Mouse (Mus musculus) heart, embryonic 13.5 days (tissue): ENCODE data around the gene Axl. TPM values are rescaled to one million over a fixed set of nuclear protein-coding genes. Genes with fewer than 3 reads are reported as not detected.

ENCODE experiments used
- ATAC-seq: fragments of 200-750 bp; cut with Nextera tagmentation; 2 replicates; pipeline ENCODE4 v1.8.0; 2017; ENCODE audit warnings: moderate TSS enrichment; ENCODE audit not compliant: insufficient number of reproducible peaks, low FRiP score, low TSS enrichment; ENCODE audit errors: extremely low read depth
- H3K27ac ChIP-seq: fragments of 300-500 bp; sonication (generic); replicated peaks from 2 replicates; pipeline ENCODE4 v1.5.1; 2015; ENCODE audit warnings: moderate library complexity, mild to moderate bottlenecking, inconsistent platforms
- H3K27me3 ChIP-seq: fragments of 300-500 bp; sonication (generic); replicated peaks from 2 replicates; pipeline ENCODE4 v1.6.1; 2015; ENCODE audit warnings: mild to moderate bottlenecking, inconsistent platforms
- H3K36me3 ChIP-seq: fragments of 300-500 bp; sonication (generic); 2 replicates; pipeline ENCODE4 v1.6.1; 2015; ENCODE audit warnings: mild to moderate bottlenecking, inconsistent platforms
- H3K4me1 ChIP-seq: fragments of 300-500 bp; sonication (generic); 2 replicates; pipeline ENCODE4 v1.6.1; 2015; ENCODE audit warnings: inconsistent platforms
- H3K4me2 ChIP-seq: fragments of 300-500 bp; sonication (generic); 2 replicates; pipeline ENCODE4 v1.6.1; 2015; ENCODE audit warnings: inconsistent platforms, mild to moderate bottlenecking, moderate library complexity
- H3K4me3 ChIP-seq: fragments of 300-500 bp; sonication (generic); 2 replicates; pipeline ENCODE4 v1.5.1; 2015; ENCODE audit warnings: moderate library complexity, mild to moderate bottlenecking, inconsistent platforms
- H3K9ac ChIP-seq: fragments of 300-500 bp; sonication (generic); 2 replicates; pipeline ENCODE4 v1.6.1; 2015; ENCODE audit warnings: inconsistent platforms, mild to moderate bottlenecking, moderate library complexity
- H3K9me3 ChIP-seq: fragments of 300-500 bp; sonication (generic); 2 replicates; pipeline ENCODE4 v1.6.1; 2016; ENCODE audit warnings: inconsistent platforms
- WGBS: fragments of 180-500 bp; shearing (Covaris S2); methylation state at CpG from one replicate; pipeline ENCODE4 v1.1.7; 2015; ENCODE audit warnings: mixed read lengths; 5-methylcytosine and 5-hydroxymethylcytosine counted together
- polyA plus RNA-seq: library from polyadenylated mRNA; unstranded; fragments of >200 nt; fragmentation: Nextera tagmentation; extraction: Ambion mirVana; gene quantifications from 2 replicates; pipeline ENCODE4 v1.2.1, GENCODE M21; 2015

Axl gene
- polyA plus RNA-seq, 1 experiment from 2014 or later, result 47.3 TPM

DNA sequence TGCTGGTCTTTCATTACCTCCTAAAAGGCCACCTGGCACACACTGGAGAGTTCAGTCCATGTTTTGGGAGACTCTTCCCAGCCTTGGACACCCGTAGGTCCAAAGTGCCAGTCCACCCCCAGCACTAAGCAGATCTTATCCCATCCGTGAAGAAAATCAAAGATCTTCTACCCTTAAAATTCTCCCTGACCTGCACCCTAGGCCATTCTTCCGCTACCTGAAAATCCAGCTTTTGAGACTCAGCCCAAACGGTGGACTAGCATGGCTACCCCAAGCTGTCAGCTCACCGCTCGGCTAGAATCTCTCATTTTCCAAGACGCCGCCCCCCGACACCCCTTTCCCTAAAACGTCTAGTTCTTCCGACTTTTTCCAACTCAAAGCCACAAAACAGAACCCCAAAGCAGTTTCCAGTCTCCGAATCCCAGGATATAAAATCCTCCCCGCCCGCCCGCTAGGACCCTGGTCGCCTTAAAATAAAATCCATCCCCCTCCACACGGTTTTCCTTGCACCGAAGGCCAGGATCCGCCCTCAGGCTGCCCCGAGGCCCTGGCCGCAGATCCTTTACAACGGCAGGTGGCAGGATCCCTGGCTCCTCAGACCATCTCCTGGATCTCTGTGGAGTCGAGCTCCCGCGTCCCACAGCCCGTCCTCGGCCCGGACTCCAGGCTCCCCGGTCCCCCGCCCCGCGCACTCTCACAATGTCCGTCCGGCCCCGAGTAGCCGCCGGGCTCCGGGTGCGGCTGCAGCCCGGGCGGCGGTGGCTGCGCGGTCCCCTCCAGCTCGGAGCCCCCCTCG lies 34.7 kb downstream of the Axl start:
- peaks cover 47% of the 10 kb centered on the region for H3K36me3 ChIP-seq
- peak overlapping the region; percentile 99 for H3K4me3 ChIP-seq
- 0 out of 2 replicates have a peak, but pooled peaks have one; percentile 3 for ATAC-seq
- H3K27me3 ChIP-seq, result no peaks in the 10 kb centered on the region
- H3K27ac ChIP-seq, result peak overlapping the region; percentile 99
- H3K4me2 ChIP-seq, result peak overlapping the region; percentile 90
- WGBS, result under 1% methylated on average over 46 of the region's 46 CpGs
- peak overlapping the region; percentile 100 for H3K9ac ChIP-seq
- H3K9me3 ChIP-seq, result no peaks in the 10 kb centered on the region
- H3K4me1 ChIP-seq, result peaks cover 30% of the 10 kb centered on the region

- H3K4me1 ChIP-seq, result peaks cover 30% of the 10 kb centered on the region
- ATAC-seq, result no peak
- peak overlapping the region; percentile 100 for H3K9ac ChIP-seq
- H3K4me3 ChIP-seq, result peak overlapping the region; percentile 99
- H3K4me2 ChIP-seq, result peak overlapping the region; percentile 90
- H3K27ac ChIP-seq, result peak overlapping the region; percentile 99; the same call in 1 of the 2 replicates
- H3K27me3 ChIP-seq, result no peaks in the 10 kb centered on the region
- H3K36me3 ChIP-seq, result peaks cover 47% of the 10 kb centered on the region
- H3K9me3 ChIP-seq, result no peaks in the 10 kb centered on the region
Observed at GRCm38 (mm10) chr7:25753076-25753475, 35.4 kb downstream of the Axl start.

- H3K27me3 ChIP-seq, result no peaks in the 10 kb centered on the region
- no peak overlapping the region for H3K4me2 ChIP-seq
- peaks cover 99% of the 10 kb centered on the region for H3K36me3 ChIP-seq
- 43% methylated on average over 3 of the region's 3 CpGs for WGBS
- no peak for ATAC-seq
- peaks cover 18% of the 10 kb centered on the region for H3K4me1 ChIP-seq
- no peak overlapping the region for H3K9ac ChIP-seq
- no peaks in the 10 kb centered on the region for H3K9me3 ChIP-seq
- H3K27ac ChIP-seq, result no peak overlapping the region
- no peak overlapping the region for H3K4me3 ChIP-seq
Observed at GRCm38 (mm10) chr7:25746844-25747243, 41.7 kb downstream of the Axl start.

DNA sequence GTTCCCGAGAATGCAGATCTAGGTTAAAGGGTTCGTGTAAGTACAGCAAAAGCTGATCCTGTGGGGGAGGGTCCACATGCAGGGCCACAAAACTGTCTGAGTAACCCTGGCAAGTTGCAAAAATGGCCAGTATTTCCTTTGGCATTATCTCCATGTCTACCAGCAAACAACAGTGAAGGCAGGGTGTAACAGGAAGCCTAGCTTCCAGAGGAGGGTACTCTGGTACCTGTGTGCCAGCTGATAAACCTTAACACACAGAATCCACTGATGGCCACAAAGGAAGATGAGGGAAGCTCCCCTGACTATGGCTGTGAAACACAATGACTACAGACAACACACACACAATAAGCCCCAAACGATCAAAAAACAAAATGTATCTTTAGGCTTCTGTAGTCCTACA lies 50.2 kb downstream of the Axl start:
- WGBS, result 79% methylated on average over 3 of the region's 3 CpGs
- no peak overlapping the region for H3K4me3 ChIP-seq
- H3K9ac ChIP-seq, result no peak overlapping the region

GRCm38 (mm10) chr7:25736920-25737319 lies 51.6 kb downstream of the Axl start:
- Histone ChIP-seq H3K4me1 (no peaks in the 10 kb centered on the region), H3K9ac (no peak overlapping the region), H3K9me3 (no peaks in the 10 kb centered on the region), H3K27me3 (no peaks in the 10 kb centered on the region), H3K4me3 (no peak overlapping the region), H3K27ac (no peak overlapping the region), H3K36me3 (peaks cover 100% of the 10 kb centered on the region), H3K4me2 (no peak overlapping the region)
- ATAC-seq, result no peak
- 96% methylated on average over 2 of the region's 2 CpGs for WGBS

More for the DNA sequence above, 50.2 kb downstream of the Axl start:
- Histone ChIP-seq H3K27ac (no peak overlapping the region), H3K36me3 (peaks cover 100% of the 10 kb centered on the region), H3K27me3 (no peaks in the 10 kb centered on the region), H3K4me2 (no peak overlapping the region), H3K4me1 (no peaks in the 10 kb centered on the region), H3K9me3 (no peaks in the 10 kb centered on the region)
- ATAC-seq, result no peak

DNA sequence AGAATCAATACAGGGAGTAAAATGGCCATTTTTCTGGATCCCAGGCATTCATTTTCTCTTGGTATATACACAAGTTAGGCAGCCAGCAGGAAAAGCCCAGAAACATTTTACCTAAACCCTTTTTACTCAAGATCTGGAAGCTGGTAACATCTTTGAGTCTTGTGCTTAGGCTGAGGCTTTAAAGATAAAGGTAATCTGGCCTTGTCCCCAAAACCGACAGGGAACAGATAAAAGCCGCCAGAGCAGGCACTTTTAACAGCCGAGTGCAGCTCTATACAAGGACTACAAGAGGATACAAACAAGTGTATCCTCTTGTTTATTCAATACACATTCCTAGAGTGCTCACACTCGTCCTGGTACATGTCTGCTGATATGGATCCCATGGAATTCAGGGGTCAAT lies 53.5 kb downstream of the Axl start:
- Histone ChIP-seq H3K4me3 (no peak overlapping the region), H3K9ac (no peak overlapping the region), H3K9me3 (no peaks in the 10 kb centered on the region), H3K36me3 (peaks cover 100% of the 10 kb centered on the region), H3K27ac (no peak overlapping the region), H3K27me3 (no peaks in the 10 kb centered on the region), H3K4me1 (peaks cover 4% of the 10 kb centered on the region; the same call in 1 of the 2 replicates), H3K4me2 (no peak overlapping the region)
- ATAC-seq, result no peak
- WGBS, result 27% methylated on average over 4 of the region's 4 CpGs

GRCm38 (mm10) chr7:25731294-25732055 lies 57.0 kb downstream of the Axl start:
- no peaks in the 10 kb centered on the region for H3K9me3 ChIP-seq
- ATAC-seq, result no peak
- H3K27ac ChIP-seq, result no peak overlapping the region; the same call in 1 of the 2 replicates
- H3K4me2 ChIP-seq, result no peak overlapping the region
- H3K4me1 ChIP-seq, result peaks cover 4% of the 10 kb centered on the region; the same call in 1 of the 2 replicates
- no peaks in the 10 kb centered on the region for H3K27me3 ChIP-seq
- WGBS, result 77% methylated on average over 8 of the region's 8 CpGs
- H3K9ac ChIP-seq, result no peak overlapping the region
- H3K4me3 ChIP-seq, result no peak overlapping the region
- peaks cover 99% of the 10 kb centered on the region for H3K36me3 ChIP-seq

DNA sequence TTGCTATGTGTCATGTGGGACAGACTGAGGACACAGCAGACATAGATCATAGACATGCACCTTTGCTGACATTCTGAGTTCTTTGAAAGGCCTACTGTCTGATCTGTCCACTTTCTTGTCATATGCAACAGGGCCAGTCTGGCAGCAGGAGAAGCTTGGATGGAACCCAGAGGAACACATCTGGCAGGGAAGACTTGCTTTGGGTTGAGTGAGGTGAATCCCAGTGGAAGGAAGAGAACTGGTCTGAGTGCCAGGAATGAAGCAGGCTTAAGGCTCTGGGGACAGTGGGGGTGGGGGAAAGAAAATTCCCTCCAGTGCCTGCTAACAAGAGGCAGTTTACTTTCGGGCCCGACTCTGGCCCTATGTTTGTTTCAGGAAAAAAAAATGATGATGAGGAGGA lies 58.6 kb downstream of the Axl start:
- Histone ChIP-seq H3K9me3 (no peaks in the 10 kb centered on the region), H3K4me1 (peaks cover 4% of the 10 kb centered on the region; the same call in 1 of the 2 replicates), H3K36me3 (peaks cover 99% of the 10 kb centered on the region), H3K4me2 (no peak overlapping the region), H3K27me3 (no peaks in the 10 kb centered on the region), H3K9ac (no peak overlapping the region), H3K4me3 (no peak overlapping the region), H3K27ac (no peak overlapping the region)
- WGBS, result 94% methylated on average over 2 of the region's 2 CpGs
- no peak for ATAC-seq

GRCm38 (mm10) chr7:25729396-25729795 lies 59.1 kb downstream of the Axl start:
- no peak for ATAC-seq
- Histone ChIP-seq H3K27me3 (no peaks in the 10 kb centered on the region), H3K4me3 (no peak overlapping the region), H3K4me2 (no peak overlapping the region), H3K4me1 (peaks cover 4% of the 10 kb centered on the region; the same call in 1 of the 2 replicates), H3K36me3 (peaks cover 99% of the 10 kb centered on the region), H3K9ac (no peak overlapping the region), H3K9me3 (no peaks in the 10 kb centered on the region), H3K27ac (no peak overlapping the region)
- 39% methylated on average over 2 of the region's 2 CpGs for WGBS

DNA sequence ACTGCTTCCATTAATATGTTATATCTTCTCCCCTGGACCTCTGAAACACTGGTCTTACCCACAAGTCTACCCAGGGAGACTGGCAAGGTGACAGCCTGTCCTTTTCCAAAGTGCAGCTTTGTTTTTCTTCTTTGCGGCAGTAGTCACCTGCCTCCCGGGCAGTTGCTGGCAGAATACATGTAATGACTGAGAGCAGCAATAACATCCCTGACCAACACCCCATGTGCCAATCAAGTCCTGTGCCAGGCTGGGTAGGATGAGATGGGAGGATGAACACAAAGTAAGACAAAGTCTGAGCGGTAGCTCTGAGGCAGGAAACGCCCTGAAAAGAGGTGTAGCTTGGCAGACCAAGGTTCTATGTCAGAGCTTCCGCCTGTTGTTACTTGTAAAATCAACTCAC lies 60.7 kb downstream of the Axl start:
- WGBS, result 93% methylated on average over 5 of the region's 5 CpGs
- no peak overlapping the region for H3K4me3 ChIP-seq
- no peak overlapping the region for H3K27ac ChIP-seq
- H3K4me2 ChIP-seq, result no peak overlapping the region
- peaks cover 99% of the 10 kb centered on the region for H3K36me3 ChIP-seq
- H3K9me3 ChIP-seq, result no peaks in the 10 kb centered on the region
- no peak overlapping the region for H3K9ac ChIP-seq
- H3K4me1 ChIP-seq, result peaks cover 4% of the 10 kb centered on the region; the same call in 1 of the 2 replicates
- H3K27me3 ChIP-seq, result no peaks in the 10 kb centered on the region
- ATAC-seq, result no peak

- ATAC-seq, result no peak
Observed at GRCm38 (mm10) chr7:25725886-25726285, 62.6 kb downstream of the Axl start.

More at GRCm38 (mm10) chr7:25725886-25726285, 62.6 kb downstream of the Axl start:
- Histone ChIP-seq H3K36me3 (peaks cover 98% of the 10 kb centered on the region), H3K9ac (no peak overlapping the region), H3K4me1 (no peaks in the 10 kb centered on the region), H3K27me3 (no peaks in the 10 kb centered on the region), H3K27ac (no peak overlapping the region), H3K4me2 (no peak overlapping the region), H3K4me3 (no peak overlapping the region), H3K9me3 (no peaks in the 10 kb centered on the region)
- 75% methylated on average over 19 of the region's 19 CpGs for WGBS
